Mouse (Mus musculus): Measurements from ENCODE around the gene Tmbim6. TPM values are rescaled to one million over a fixed set of nuclear protein-coding genes. Genes with fewer than 3 reads are reported as not detected.
A peak's percentile ranks its signal among the peaks of the same experiment; 100 is the strongest.

Tmbim6 gene
- polyA plus RNA-seq, 1 experiment from 2014 or later = 438 TPM

GRCm38 (mm10) chr15:99405150-99405549 lies 12.5 kb downstream of the Tmbim6 start:
- WGBS = 88% methylated on average over 9 of the region's 9 CpGs
- H3K4me3 ChIP-seq (replicated peaks; ENCODE audit: low read length) = no peak overlapping the region
- H3K27me3 ChIP-seq (ENCODE audit: control insufficient read depth, insufficient read depth, low read length) = no peaks in the 10 kb centered on the region
- peaks cover 6% of the 10 kb centered on the region; the same call in 1 of the 2 replicates for H3K4me1 ChIP-seq (ENCODE audit: control insufficient read depth, insufficient read depth, low read length)
- peaks cover 36% of the 10 kb centered on the region for H3K36me3 ChIP-seq (ENCODE audit: control insufficient read depth, insufficient read depth, low read length)
- no peak overlapping the region for H3K9ac ChIP-seq (ENCODE audit: low read length)
- no peaks in the 10 kb centered on the region for H3K9me3 ChIP-seq (replicated peaks; ENCODE audit: control insufficient read depth, low read length)
- no peak overlapping the region for H3K27ac ChIP-seq (ENCODE audit: low read length)
- ATAC-seq (ENCODE audit: insufficient read depth, low FRiP score) = no peak
- H3K4me2 ChIP-seq (ENCODE audit: low read depth, low read length) = no peak overlapping the region

DNA sequence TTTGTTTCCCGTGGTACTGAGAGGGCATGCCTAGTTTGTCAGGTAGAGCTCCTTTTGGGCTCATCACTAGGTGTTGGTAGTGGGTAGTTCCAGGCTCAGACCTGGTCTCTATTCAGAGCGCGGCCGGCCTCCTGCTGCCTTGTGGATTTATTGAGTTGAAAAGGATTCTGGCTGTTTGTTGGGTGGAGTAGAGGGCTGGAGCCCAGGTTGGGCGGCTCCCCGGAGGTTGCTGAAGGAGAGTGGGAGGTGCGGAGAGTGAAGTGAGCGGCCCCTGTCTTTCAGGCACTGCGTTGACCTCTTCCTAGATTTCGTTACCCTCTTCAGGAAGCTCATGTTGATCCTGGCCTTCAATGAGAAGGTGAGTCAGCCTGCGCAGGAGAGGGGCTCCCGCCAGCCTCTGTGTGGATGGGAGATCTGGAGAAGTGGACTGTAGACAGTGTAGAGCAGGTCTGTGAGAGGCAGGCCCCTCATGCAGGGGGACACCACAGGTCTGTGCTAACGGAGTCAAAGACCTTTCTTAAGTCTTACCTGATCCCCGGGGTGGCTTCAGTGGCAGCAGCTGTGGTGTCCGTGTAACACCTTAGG lies 14.4 kb downstream of the Tmbim6 start:
- no peak overlapping the region for H3K27ac ChIP-seq (ENCODE audit: low read length)
- H3K27me3 ChIP-seq (ENCODE audit: control insufficient read depth, insufficient read depth, low read length) = no peaks in the 10 kb centered on the region
- H3K4me3 ChIP-seq (replicated peaks; ENCODE audit: low read length) = no peak overlapping the region
- 82% methylated on average over 15 of the region's 15 CpGs for WGBS
- no peak overlapping the region for H3K9ac ChIP-seq (ENCODE audit: low read length)
- no peak for ATAC-seq (ENCODE audit: insufficient read depth, low FRiP score)
- H3K4me1 ChIP-seq (ENCODE audit: control insufficient read depth, insufficient read depth, low read length) = peaks cover 4% of the 10 kb centered on the region; the same call in 1 of the 2 replicates
- H3K4me2 ChIP-seq (ENCODE audit: low read depth, low read length) = no peak overlapping the region
- H3K36me3 ChIP-seq (ENCODE audit: control insufficient read depth, insufficient read depth, low read length) = peaks cover 36% of the 10 kb centered on the region
- no peaks in the 10 kb centered on the region for H3K9me3 ChIP-seq (replicated peaks; ENCODE audit: control insufficient read depth, low read length)

GRCm38 (mm10) chr15:99408845-99409244 lies 16.2 kb downstream of the Tmbim6 start:
- no peak overlapping the region for H3K4me2 ChIP-seq (ENCODE audit: low read depth, low read length)
- no peak overlapping the region for H3K4me3 ChIP-seq (replicated peaks; ENCODE audit: low read length)
- H3K27me3 ChIP-seq (ENCODE audit: control insufficient read depth, insufficient read depth, low read length) = no peaks in the 10 kb centered on the region
- 85% methylated on average over 9 of the region's 9 CpGs for WGBS
- no peak for ATAC-seq (ENCODE audit: insufficient read depth, low FRiP score)
- H3K36me3 ChIP-seq (ENCODE audit: control insufficient read depth, insufficient read depth, low read length) = peaks cover 29% of the 10 kb centered on the region
- H3K9ac ChIP-seq (ENCODE audit: low read length) = no peak overlapping the region
- no peak overlapping the region for H3K27ac ChIP-seq (ENCODE audit: low read length)
- peaks cover 4% of the 10 kb centered on the region; the same call in 1 of the 2 replicates for H3K4me1 ChIP-seq (ENCODE audit: control insufficient read depth, insufficient read depth, low read length)
- no peaks in the 10 kb centered on the region for H3K9me3 ChIP-seq (replicated peaks; ENCODE audit: control insufficient read depth, low read length)

DNA sequence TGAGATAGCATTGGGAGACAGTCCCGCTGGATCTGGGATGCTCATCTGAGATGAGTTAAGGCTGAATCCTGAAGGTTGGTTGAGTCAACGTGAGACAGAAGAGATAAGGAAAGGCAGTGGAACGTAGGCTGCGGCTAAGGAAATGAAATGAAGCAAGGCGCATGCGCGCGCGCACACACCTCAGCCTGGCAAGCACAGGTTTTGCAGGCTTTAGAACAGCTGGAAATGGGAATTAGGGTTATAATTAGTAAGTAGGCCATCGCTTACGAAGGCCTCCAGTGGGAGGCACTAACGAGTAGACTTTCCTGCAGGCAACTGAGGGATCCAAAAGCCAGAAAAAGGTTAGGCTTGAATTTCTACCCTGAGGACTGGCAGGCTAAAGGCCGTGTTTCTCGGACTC lies 19.1 kb downstream of the Tmbim6 start:
- no peak overlapping the region for H3K27ac ChIP-seq (ENCODE audit: low read length)
- H3K4me3 ChIP-seq (replicated peaks; ENCODE audit: low read length) = no peak overlapping the region
- ATAC-seq (ENCODE audit: insufficient read depth, low FRiP score) = no peak
- peaks cover 16% of the 10 kb centered on the region for H3K36me3 ChIP-seq (ENCODE audit: control insufficient read depth, insufficient read depth, low read length)
- WGBS = 60% methylated on average over 14 of the region's 14 CpGs
- no peak overlapping the region for H3K4me2 ChIP-seq (ENCODE audit: low read depth, low read length)
- H3K9me3 ChIP-seq (replicated peaks; ENCODE audit: control insufficient read depth, low read length) = no peaks in the 10 kb centered on the region
- no peaks in the 10 kb centered on the region for H3K4me1 ChIP-seq (ENCODE audit: control insufficient read depth, insufficient read depth, low read length)
- no peak overlapping the region for H3K9ac ChIP-seq (ENCODE audit: low read length)
- H3K27me3 ChIP-seq (ENCODE audit: control insufficient read depth, insufficient read depth, low read length) = no peaks in the 10 kb centered on the region

DNA sequence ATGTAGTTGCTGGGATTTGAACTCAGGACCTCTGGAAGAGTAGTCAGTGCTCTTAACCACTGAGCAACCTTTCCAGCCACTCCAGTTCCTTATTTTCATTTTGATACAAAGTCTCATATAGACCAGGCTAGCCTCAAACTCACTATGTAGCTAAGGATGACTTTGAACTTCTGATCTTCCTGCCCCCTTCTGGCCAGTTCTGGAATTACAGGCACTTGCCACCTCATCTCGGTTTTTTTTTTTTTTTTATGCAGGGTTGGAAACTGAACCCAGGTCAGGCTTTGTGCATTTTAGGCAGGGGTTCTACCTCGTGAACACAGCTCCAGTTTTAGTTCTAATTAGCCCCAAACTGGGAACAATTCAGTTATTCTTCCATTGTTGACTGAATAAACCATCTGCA lies 23.1 kb downstream of the Tmbim6 start:
- H3K9ac ChIP-seq (ENCODE audit: low read length) = no peak overlapping the region
- no peaks in the 10 kb centered on the region for H3K27me3 ChIP-seq (ENCODE audit: control insufficient read depth, insufficient read depth, low read length)
- H3K4me3 ChIP-seq (replicated peaks; ENCODE audit: low read length) = no peak overlapping the region
- H3K27ac ChIP-seq (ENCODE audit: low read length) = no peak overlapping the region
- no peak overlapping the region for H3K4me2 ChIP-seq (ENCODE audit: low read depth, low read length)
- no peak for ATAC-seq (ENCODE audit: insufficient read depth, low FRiP score)
- H3K36me3 ChIP-seq (ENCODE audit: control insufficient read depth, insufficient read depth, low read length) = no peaks in the 10 kb centered on the region
- WGBS = 16% methylated on average over 2 of the region's 2 CpGs
- H3K4me1 ChIP-seq (ENCODE audit: control insufficient read depth, insufficient read depth, low read length) = peaks cover 6% of the 10 kb centered on the region
- no peaks in the 10 kb centered on the region for H3K9me3 ChIP-seq (replicated peaks; ENCODE audit: control insufficient read depth, low read length)

DNA sequence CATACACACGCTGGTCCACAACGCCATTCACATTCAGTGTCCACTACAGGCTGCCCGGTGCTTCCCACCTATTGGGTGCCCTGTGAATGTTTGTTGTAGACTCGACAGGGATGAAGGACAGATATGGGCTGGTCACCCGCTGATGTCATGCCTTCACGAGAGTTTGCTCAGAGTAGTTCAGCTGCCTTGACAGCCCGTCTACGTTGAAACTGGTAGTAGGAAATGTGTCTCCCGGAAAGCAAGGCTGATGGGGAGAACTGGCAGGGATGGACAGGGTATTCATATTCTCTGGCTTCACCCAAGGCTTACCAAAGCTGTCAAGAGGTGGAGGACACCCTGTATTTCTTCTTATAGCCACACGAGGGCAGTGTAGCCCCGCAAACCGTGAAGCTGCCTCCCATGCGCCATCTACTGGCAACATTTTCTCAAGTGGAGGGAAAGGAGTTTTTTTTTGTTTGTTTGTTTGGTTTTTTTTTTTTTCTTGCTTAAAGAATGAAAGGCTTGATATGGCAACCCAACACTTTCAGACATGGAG lies 23.7 kb downstream of the Tmbim6 start:
- no peak; the same call in 1 of the 2 replicates for ATAC-seq (ENCODE audit: insufficient read depth, low FRiP score)
- no peak overlapping the region for H3K9ac ChIP-seq (ENCODE audit: low read length)
- 18% methylated on average over 13 of the region's 13 CpGs for WGBS
- no peak overlapping the region for H3K4me2 ChIP-seq (ENCODE audit: low read depth, low read length)
- no peaks in the 10 kb centered on the region for H3K36me3 ChIP-seq (ENCODE audit: control insufficient read depth, insufficient read depth, low read length)
- H3K27ac ChIP-seq (ENCODE audit: low read length) = no peak overlapping the region
- no peaks in the 10 kb centered on the region for H3K9me3 ChIP-seq (replicated peaks; ENCODE audit: control insufficient read depth, low read length)
- H3K27me3 ChIP-seq (ENCODE audit: control insufficient read depth, insufficient read depth, low read length) = no peaks in the 10 kb centered on the region
- H3K4me3 ChIP-seq (replicated peaks; ENCODE audit: low read length) = no peak overlapping the region
- H3K4me1 ChIP-seq (ENCODE audit: control insufficient read depth, insufficient read depth, low read length) = peaks cover 11% of the 10 kb centered on the region

- 28% methylated on average over 4 of the region's 4 CpGs for WGBS
- no peak overlapping the region for H3K4me2 ChIP-seq (ENCODE audit: low read depth, low read length)
These were observed 24.3 kb downstream of the Tmbim6 start for GRCm38 (mm10) chr15:99416957-99417356.

DNA sequence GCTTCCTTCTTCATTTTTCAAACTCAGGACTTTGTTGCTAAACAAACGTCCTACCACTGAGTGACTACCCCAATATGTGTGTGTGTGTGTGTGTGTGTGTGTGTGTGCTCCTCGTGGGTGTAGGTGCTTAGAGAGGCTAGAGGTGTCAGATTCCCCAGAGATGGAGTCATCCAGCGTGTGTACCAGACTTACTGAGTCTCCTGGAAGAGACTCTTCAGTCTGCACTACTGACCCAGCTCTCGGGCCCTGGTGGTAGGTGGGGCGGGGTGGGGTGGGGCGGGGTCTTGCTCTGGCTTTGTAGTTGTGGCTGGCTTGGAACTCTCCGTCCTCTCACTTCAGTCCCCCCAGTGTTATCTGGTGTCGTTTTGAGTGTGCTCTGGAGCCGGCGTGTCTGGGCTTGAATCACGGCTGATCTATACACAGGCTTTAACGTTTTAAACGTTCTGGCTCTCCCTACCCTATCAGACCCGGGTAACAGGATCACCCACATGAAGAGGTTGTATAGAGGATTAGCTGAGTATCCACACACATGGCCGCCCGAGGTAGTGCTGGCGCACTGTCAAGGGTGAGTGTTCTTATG lies 25.1 kb downstream of the Tmbim6 start:
- Histone ChIP-seq H3K4me1 (ENCODE audit: control insufficient read depth, insufficient read depth, low read length) (peaks cover 11% of the 10 kb centered on the region), H3K4me2 (ENCODE audit: low read depth, low read length) (no peak overlapping the region), H3K9ac (ENCODE audit: low read length) (no peak overlapping the region; the same call in 1 of the 2 replicates), H3K4me3 (replicated peaks; ENCODE audit: low read length) (no peak overlapping the region), H3K9me3 (replicated peaks; ENCODE audit: control insufficient read depth, low read length) (no peaks in the 10 kb centered on the region), H3K27ac (ENCODE audit: low read length) (peak overlapping the region; percentile 13; the same call in 1 of the 2 replicates), H3K27me3 (ENCODE audit: control insufficient read depth, insufficient read depth, low read length) (no peaks in the 10 kb centered on the region), H3K36me3 (ENCODE audit: control insufficient read depth, insufficient read depth, low read length) (no peaks in the 10 kb centered on the region)
- no peak for ATAC-seq (ENCODE audit: insufficient read depth, low FRiP score)
- 24% methylated on average over 17 of the region's 17 CpGs for WGBS

More at GRCm38 (mm10) chr15:99416957-99417356, 24.3 kb downstream of the Tmbim6 start:
- 0 out of 2 replicates have a peak overlapping the region, but pooled peaks have one; percentile 5 for H3K9ac ChIP-seq (ENCODE audit: low read length)
- peaks cover 11% of the 10 kb centered on the region for H3K4me1 ChIP-seq (ENCODE audit: control insufficient read depth, insufficient read depth, low read length)
- H3K27me3 ChIP-seq (ENCODE audit: control insufficient read depth, insufficient read depth, low read length) = no peaks in the 10 kb centered on the region
- H3K4me3 ChIP-seq (replicated peaks; ENCODE audit: low read length) = no peak overlapping the region
- H3K36me3 ChIP-seq (ENCODE audit: control insufficient read depth, insufficient read depth, low read length) = no peaks in the 10 kb centered on the region
- H3K9me3 ChIP-seq (replicated peaks; ENCODE audit: control insufficient read depth, low read length) = no peaks in the 10 kb centered on the region
- no peak for ATAC-seq (ENCODE audit: insufficient read depth, low FRiP score)
- H3K27ac ChIP-seq (ENCODE audit: low read length) = no peak overlapping the region

DNA sequence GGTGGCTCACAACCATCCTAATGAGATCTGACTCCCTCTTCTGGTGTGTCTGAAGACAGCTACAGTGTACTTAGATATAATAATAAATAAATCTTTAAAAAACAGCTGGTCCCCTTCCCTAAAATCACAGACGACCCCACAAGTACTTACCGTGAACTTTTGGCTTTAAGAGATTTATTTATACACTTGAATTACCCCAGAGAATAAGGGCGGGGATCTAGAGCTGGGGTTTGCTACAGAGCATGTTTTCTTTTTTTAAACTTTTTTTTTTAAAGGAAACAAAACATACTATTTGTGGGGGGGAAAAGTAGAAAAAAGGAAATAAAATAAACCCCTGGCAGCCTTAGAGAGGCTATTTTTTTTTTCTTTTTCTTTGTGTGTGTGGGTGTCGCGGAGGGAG lies 27.4 kb downstream of the Tmbim6 start:
- Histone ChIP-seq H3K27ac (ENCODE audit: low read length) (peak overlapping the region; percentile 89), H3K36me3 (ENCODE audit: control insufficient read depth, insufficient read depth, low read length) (no peaks in the 10 kb centered on the region), H3K27me3 (ENCODE audit: control insufficient read depth, insufficient read depth, low read length) (no peaks in the 10 kb centered on the region), H3K4me3 (replicated peaks; ENCODE audit: low read length) (peak overlapping the region; percentile 17), H3K9me3 (replicated peaks; ENCODE audit: control insufficient read depth, low read length) (no peaks in the 10 kb centered on the region), H3K4me1 (ENCODE audit: control insufficient read depth, insufficient read depth, low read length) (peaks cover 11% of the 10 kb centered on the region), H3K4me2 (ENCODE audit: low read depth, low read length) (peak overlapping the region; percentile 42), H3K9ac (ENCODE audit: low read length) (peak overlapping the region; percentile 48; the same call in 1 of the 2 replicates)
- 19% methylated on average over 5 of the region's 5 CpGs for WGBS
- no peak for ATAC-seq (ENCODE audit: insufficient read depth, low FRiP score)

Measured in stomach, embryonic 16.5 days (tissue).